8 mouse cellular contexts compared by ENCODE assay signal in the genomic region with DNA sequence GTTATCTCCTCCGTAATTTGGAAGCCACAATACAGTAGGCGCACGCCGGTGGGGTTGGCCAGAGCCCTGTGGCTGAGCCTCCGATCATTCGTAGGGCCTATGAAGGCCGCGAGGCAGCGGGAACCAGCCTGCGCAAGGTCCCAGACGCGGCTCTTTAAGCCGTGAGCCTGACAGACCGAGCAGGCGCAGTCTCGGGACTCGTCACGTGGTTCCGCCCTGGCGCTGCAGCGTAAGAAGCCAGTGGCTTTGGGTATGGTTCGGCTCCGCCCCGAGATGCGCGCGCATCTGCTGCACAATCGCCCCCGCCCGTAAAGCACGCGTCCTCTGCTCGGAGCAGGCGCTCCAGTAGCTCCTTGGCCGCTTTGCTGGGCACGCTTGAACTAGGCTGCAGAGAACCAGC. TPM values are rescaled to one million over a fixed set of nuclear protein-coding genes. Genes with fewer than 3 reads are reported as not detected.
DNase-seq lines count a peak whose midpoint lies in the region; ATAC-seq and TF ChIP-seq lines count a peak whose summit lies in the region.

No protein-coding gene starts in this region.

- H3K4me2 ChIP-seq in lung, embryonic 16.5 days (ENCODE audit: low read depth, low read length): peak overlapping the region; percentile 88

- TF ChIP-seq RAD21 in MEL (IDR thresholded peaks at IDR 0.05; ENCODE audit: low read depth, low read length): no peak

- DNase-seq in MEL (ENCODE audit: low read depth, low spot score): peak; percentile 98
- peak; percentile 99 for DNase-seq in cerebellum, adult 2 months
- peak; percentile 98 for DNase-seq in forelimb bud, embryonic 11.5 days (ENCODE audit: low read depth, low spot score)
- DNase-seq in layer of hippocampus, adult 9-10 months (ENCODE audit: low spot score): peak; percentile 93
- DNase-seq in ovary, postnatal 10 days (ENCODE audit: low spot score): peak; percentile 92
- peak; percentile 97 to 99 for DNase-seq in thymus, postnatal 10 days (ENCODE audit: low spot score in 2 of 2)

- peaks cover 6 to 10% of the 10 kb centered on the region in 2 experiments for H3K36me3 ChIP-seq in MEL (ENCODE audit: control insufficient read depth in 1 of 2, insufficient read depth in 2 of 2, low read length in 2 of 2)
- H3K36me3 ChIP-seq in lung, embryonic 16.5 days (ENCODE audit: control insufficient read depth, insufficient read depth, low read length): peaks cover 21% of the 10 kb centered on the region

- peak overlapping the region; percentile 83 for H3K27ac ChIP-seq in MEL (ENCODE audit: control insufficient read depth, low read depth, low read length)
- H3K27ac ChIP-seq in cerebellum, adult 2 months (ENCODE audit: insufficient read depth, low read length): peak overlapping the region; percentile 79
- H3K27ac ChIP-seq in lung, embryonic 16.5 days (ENCODE audit: low read length): peak overlapping the region; percentile 90

- WGBS in cerebellum, adult 2 months: under 1% methylated on average over 36 of the region's 36 CpGs
- 0% methylated on average over 36 of the region's 36 CpGs for WGBS in lung, embryonic 16.5 days

- peaks cover 3% of the 10 kb centered on the region; the same call in 1 of the 2 replicates for H3K79me2 ChIP-seq in MEL (ENCODE audit: control insufficient read depth, insufficient read depth, low read length, poor library complexity)

- no peak for TF ChIP-seq EP300 in MEL (IDR thresholded peaks at IDR 0.05; ENCODE audit: low read depth in 1 of 2, low read length in 2 of 2)

- no peaks in the 10 kb centered on the region for H3K27me3 ChIP-seq in MEL (ENCODE audit: control insufficient read depth in 1 of 2, insufficient read depth in 2 of 2, low read length in 2 of 2)
- H3K27me3 ChIP-seq in cerebellum, adult 2 months (ENCODE audit: control insufficient read depth, insufficient read depth, low read length): no peaks in the 10 kb centered on the region
- H3K27me3 ChIP-seq in lung, embryonic 16.5 days (ENCODE audit: control insufficient read depth, insufficient read depth, low read depth, low read length): no peaks in the 10 kb centered on the region

- H3K4me1 ChIP-seq in MEL (ENCODE audit: control insufficient read depth in 1 of 2, insufficient read depth in 2 of 2, low read length in 2 of 2): peaks cover 4 to 12% of the 10 kb centered on the region in 2 experiments
- peaks cover 4% of the 10 kb centered on the region for H3K4me1 ChIP-seq in cerebellum, adult 2 months (ENCODE audit: control insufficient read depth, insufficient read depth, low read length)
- peaks cover 5% of the 10 kb centered on the region for H3K4me1 ChIP-seq in lung, embryonic 16.5 days (replicated peaks; ENCODE audit: control insufficient read depth, insufficient read depth, low read length)

- ATAC-seq in hematopoietic stem cell, adult 5-6 weeks (replicated peaks in 1 of 2; ENCODE audit: insufficient read depth in 1 of 2, low FRiP score in 2 of 2, low TSS enrichment in 1 of 2, low read depth in 1 of 2, poor library complexity in 2 of 2, severe bottlenecking in 2 of 2): peak; percentile 97 to 99
- peak; percentile 100 for ATAC-seq in lung, embryonic 16.5 days (ENCODE audit: low read depth)

- peak overlapping the region; percentile 65 to 71 for H3K4me3 ChIP-seq in MEL (ENCODE audit: control insufficient read depth in 1 of 2, insufficient read depth in 1 of 2, low read depth in 2 of 2, low read length in 2 of 2)
- peak overlapping the region; percentile 61 for H3K4me3 ChIP-seq in cerebellum, adult 2 months (replicated peaks; ENCODE audit: insufficient read depth, low read depth, low read length)
- peak overlapping the region; percentile 57 for H3K4me3 ChIP-seq in lung, embryonic 16.5 days (ENCODE audit: low read length)

- peak overlapping the region; percentile 90 for H3K9ac ChIP-seq in MEL (ENCODE audit: control insufficient read depth, low read depth, low read length, poor library complexity, severe bottlenecking)
- H3K9ac ChIP-seq in lung, embryonic 16.5 days (ENCODE audit: low read length): peak overlapping the region; percentile 83

- no peak for TF ChIP-seq CTCF in MEL (IDR thresholded peaks at IDR 0.05 in 2 of 3, conservative IDR thresholded peaks at IDR 0.05 in 1 of 3; ENCODE audit: control insufficient read depth in 1 of 3, insufficient read depth in 1 of 3, low read depth in 2 of 3, low read length in 3 of 3, poor library complexity in 1 of 3, severe bottlenecking in 1 of 3)
- TF ChIP-seq CTCF in cerebellum, adult 2 months (IDR thresholded peaks at IDR 0.05; ENCODE audit: borderline replicate concordance, insufficient read depth, low read depth, low read length): no peak

- H3K9me3 ChIP-seq in MEL (replicated peaks; ENCODE audit: insufficient read depth, low read length): no peaks in the 10 kb centered on the region
- no peaks in the 10 kb centered on the region for H3K9me3 ChIP-seq in lung, embryonic 16.5 days (ENCODE audit: control insufficient read depth, low read length)

- peak; percentile 97 to 100 for TF ChIP-seq POLR2A in MEL (IDR thresholded peaks at IDR 0.05; ENCODE audit: control insufficient read depth in 1 of 2, insufficient read depth in 1 of 2, low read depth in 1 of 2, low read length in 2 of 2, poor library complexity in 1 of 2)
- TF ChIP-seq POLR2A in cerebellum, adult 2 months (IDR thresholded peaks at IDR 0.05; ENCODE audit: borderline replicate concordance, insufficient read depth, low read length): peak; percentile 99

TF ChIP-seq in MEL, 35 proteins besides CTCF, POLR2A, EP300 and RAD21:
- TF ChIP-seq NRF1 (IDR thresholded peaks at IDR 0.05; ENCODE audit: insufficient read depth, low read depth, low read length, poor library complexity, severe bottlenecking): peak; percentile 87
- no peak for TF ChIP-seq BHLHE40 (IDR thresholded peaks at IDR 0.05; ENCODE audit: borderline replicate concordance, low read depth, low read length)
- peak; percentile 72 to 85 for TF ChIP-seq USF2 (IDR thresholded peaks at IDR 0.05; ENCODE audit: borderline replicate concordance in 1 of 2, insufficient read depth in 1 of 2, low read depth in 1 of 2, low read length in 2 of 2)
- TF ChIP-seq ZKSCAN1 (IDR thresholded peaks at IDR 0.05; ENCODE audit: low read depth, low read length): no peak
- TF ChIP-seq USF1 (IDR thresholded peaks at IDR 0.05; ENCODE audit: low read depth, low read length): peak; percentile 97
- no peak; the same call in none of the 2 replicates for TF ChIP-seq TCF12 (IDR thresholded peaks at IDR 0.05; ENCODE audit: low read depth, low read length)
- TF ChIP-seq MAX (IDR thresholded peaks at IDR 0.05; ENCODE audit: low read length): peak; percentile 96
- peak; percentile 72 for TF ChIP-seq SIN3A (IDR thresholded peaks at IDR 0.05; ENCODE audit: low read length)
- TF ChIP-seq JUND (IDR thresholded peaks at IDR 0.05; ENCODE audit: low read depth, low read length): no peak
- TF ChIP-seq ELF1 (IDR thresholded peaks at IDR 0.05; ENCODE audit: low read depth, low read length): no peak
- no peak for TF ChIP-seq MEF2A (IDR thresholded peaks at IDR 0.05; ENCODE audit: extremely low read depth, insufficient replicate concordance, low read depth, low read length, poor library complexity, severe bottlenecking)
- peak; percentile 97 for TF ChIP-seq NELFE (IDR thresholded peaks at IDR 0.05; ENCODE audit: low read depth, low read length)
- TF ChIP-seq TBP (IDR thresholded peaks at IDR 0.05; ENCODE audit: low read depth, low read length): peak; percentile 96
- peak; percentile 82 for TF ChIP-seq HCFC1 (IDR thresholded peaks at IDR 0.05; ENCODE audit: low read depth, low read length)
- TF ChIP-seq ZMIZ1 (IDR thresholded peaks at IDR 0.05; ENCODE audit: low read depth, low read length): peak; percentile 99
- TF ChIP-seq MYC (IDR thresholded peaks at IDR 0.05; ENCODE audit: low read depth, low read length): peak; percentile 88
- TF ChIP-seq POLR2AphosphoS2 (IDR thresholded peaks at IDR 0.05; ENCODE audit: low read length): peak; percentile 99
- TF ChIP-seq MAZ (IDR thresholded peaks at IDR 0.05; ENCODE audit: low read depth, low read length): peak; percentile 41; the same call in 1 of the 2 replicates
- TF ChIP-seq UBTF (IDR thresholded peaks at IDR 0.05; ENCODE audit: borderline replicate concordance, insufficient read depth, low read depth, low read length): 0 out of 2 replicates have a peak, but pooled peaks have one; percentile 33
- TF ChIP-seq MXI1 (IDR thresholded peaks at IDR 0.05; ENCODE audit: low read depth, low read length): peak; percentile 77; the same call in 1 of the 2 replicates

RNA-seq across cellular contexts. Expression of a gene that starts 7.6 kb away (rescaled TPM):
- total RNA-seq in MEL (2012; rRNA removed): 9.9 and 10.2 TPM in 2 replicates
- polyA plus RNA-seq in MEL (2012; ENCODE audit: insufficient read depth in 1 of 2, insufficient read length in 2 of 2, low read depth in 1 of 2, low replicate concordance in 2 of 2, missing spikeins in 1 of 2): 10 to 100 TPM; 29.6 to 52.7 TPM
- polyA plus RNA-seq in cerebellum, adult 2 months (2012; rRNA removed): 25.9 and 29.1 TPM in 2 replicates
- 10.6 and 12.8 TPM in 2 replicates for total RNA-seq in hematopoietic stem cell, adult 5-6 weeks (2017)
- 7.2 and 7.3 TPM in 2 replicates for polyA plus RNA-seq in lung, embryonic 16.5 days (2015; fragmentation: Nextera tagmentation; extraction: Ambion mirVana)

Comparison
In these comparisons a context has a peak if more than half of its experiments do, and no peak if none do; other contexts are left out.
1. Peak in every context shown above with its lines: DNase-seq, ATAC-seq, H3K4me3 ChIP-seq and H3K27ac ChIP-seq.